Comparison of ENCODE assay signal across 10 mouse cellular contexts in genomic region chr11:74828404-74828931, GRCm38 (mm10). TPM values are rescaled to one million over a fixed set of nuclear protein-coding genes. Genes with fewer than 3 reads are reported as not detected.
DNase-seq lines count a peak whose midpoint lies in the region; ATAC-seq and TF ChIP-seq lines count a peak whose summit lies in the region.
"Had no signal": no experiment of that assay in that cellular context is flagged by ENCODE, and none has a peak within 500 bp of the region (broad histone marks: within the 10 kb centered on the region; RNA-seq: fewer than 3 reads in every experiment).

No protein-coding gene starts in this region.

- H3K4me2 ChIP-seq in forebrain, postnatal 0 days (ENCODE audit: low read depth), result no peak overlapping the region
- H3K4me2 ChIP-seq in forebrain, embryonic 16.5 days (ENCODE audit: low read length), result no peak overlapping the region
- H3K4me2 ChIP-seq in limb, embryonic 13.5 days (replicated peaks), result 0 out of 2 replicates have a peak overlapping the region, but pooled peaks have one; percentile 90
- H3K4me2 ChIP-seq in liver, embryonic 11.5 days, result peak overlapping the region; percentile 99

- no peak overlapping the region for H3K4me3 ChIP-seq in forebrain, postnatal 0 days (ENCODE audit: low read depth, low read length)
- no peak overlapping the region for H3K4me3 ChIP-seq in forebrain, embryonic 16.5 days (replicated peaks; ENCODE audit: low read length)
- H3K4me3 ChIP-seq in limb, embryonic 13.5 days, result no peak overlapping the region
- no peak overlapping the region for H3K4me3 ChIP-seq in limb, embryonic 10.5 days
- no peak overlapping the region for H3K4me3 ChIP-seq in liver, embryonic 11.5 days (ENCODE audit: low read depth, low read length)
- H3K4me3 ChIP-seq in thymus, adult 2 months (ENCODE audit: control insufficient read depth, insufficient read depth, low read length), result no peak overlapping the region

- 21% methylated on average over 2 of the region's 2 CpGs for WGBS in forebrain, postnatal 0 days
- 10% methylated on average over 2 of the region's 2 CpGs for WGBS in forebrain, embryonic 16.5 days
- WGBS in limb, embryonic 13.5 days, result 33% methylated on average over 2 of the region's 2 CpGs
- WGBS in limb, embryonic 10.5 days, result 22% methylated on average over 2 of the region's 2 CpGs
- 38% methylated on average over 2 of the region's 2 CpGs for WGBS in liver, embryonic 11.5 days
- WGBS in thymus, adult 2 months, result 84% methylated on average over 2 of the region's 2 CpGs

- no peaks in the 10 kb centered on the region for H3K9me3 ChIP-seq in forebrain, postnatal 0 days (ENCODE audit: low read length)
- H3K9me3 ChIP-seq in forebrain, embryonic 16.5 days (ENCODE audit: control insufficient read depth, low read length), result no peaks in the 10 kb centered on the region
- H3K9me3 ChIP-seq in limb, embryonic 13.5 days, result no peaks in the 10 kb centered on the region
- H3K9me3 ChIP-seq in limb, embryonic 10.5 days (replicated peaks), result no peaks in the 10 kb centered on the region
- no peaks in the 10 kb centered on the region for H3K9me3 ChIP-seq in liver, embryonic 11.5 days (ENCODE audit: control insufficient read depth, low read length)
- H3K9me3 ChIP-seq: embryonic facial prominence, embryonic 15.5 days; heart, embryonic 15.5 days had no signal

- no peaks in the 10 kb centered on the region for H3K27me3 ChIP-seq in forebrain, postnatal 0 days (ENCODE audit: insufficient read depth, low read length)
- H3K27me3 ChIP-seq in forebrain, embryonic 16.5 days (replicated peaks; ENCODE audit: control insufficient read depth, insufficient read depth, low read length), result no peaks in the 10 kb centered on the region
- peaks cover 7% of the 10 kb centered on the region for H3K27me3 ChIP-seq in limb, embryonic 13.5 days
- H3K27me3 ChIP-seq in limb, embryonic 10.5 days (ENCODE audit: low read depth, poor library complexity, severe bottlenecking), result peaks cover 13% of the 10 kb centered on the region; the same call in 1 of the 2 replicates
- no peaks in the 10 kb centered on the region for H3K27me3 ChIP-seq in liver, embryonic 11.5 days (replicated peaks; ENCODE audit: control insufficient read depth, insufficient read depth, low read length)
- H3K27me3 ChIP-seq in thymus, adult 2 months (ENCODE audit: control insufficient read depth, insufficient read depth, low read length), result no peaks in the 10 kb centered on the region
- H3K27me3 ChIP-seq: embryonic facial prominence, embryonic 15.5 days; heart, embryonic 15.5 days had no signal

- H3K9ac ChIP-seq in forebrain, postnatal 0 days, result no peak overlapping the region
- H3K9ac ChIP-seq in forebrain, embryonic 16.5 days (replicated peaks; ENCODE audit: low read depth, low read length), result no peak overlapping the region
- no peak overlapping the region for H3K9ac ChIP-seq in limb, embryonic 13.5 days
- no peak overlapping the region for H3K9ac ChIP-seq in liver, embryonic 11.5 days (ENCODE audit: low read depth, low read length)
- H3K9ac ChIP-seq: embryonic facial prominence, embryonic 15.5 days; heart, embryonic 15.5 days had no signal

- no peak overlapping the region for H3K27ac ChIP-seq in forebrain, postnatal 0 days (ENCODE audit: low read depth, low read length)
- H3K27ac ChIP-seq in forebrain, embryonic 16.5 days (ENCODE audit: low read length), result no peak overlapping the region
- H3K27ac ChIP-seq in limb, embryonic 13.5 days, result no peak overlapping the region
- H3K27ac ChIP-seq in limb, embryonic 10.5 days, result no peak overlapping the region
- H3K27ac ChIP-seq in liver, embryonic 11.5 days (ENCODE audit: low read depth, low read length), result no peak overlapping the region
- no peak overlapping the region for H3K27ac ChIP-seq in thymus, adult 2 months (ENCODE audit: control insufficient read depth, insufficient read depth, low read length)

- TF ChIP-seq CTCF in forebrain, postnatal 0 days (IDR thresholded peaks at IDR 0.05; ENCODE audit: low read depth), result peak; percentile 20; the same call in 1 of the 2 replicates
- TF ChIP-seq CTCF in thymus, adult 2 months (IDR thresholded peaks at IDR 0.05; ENCODE audit: borderline replicate concordance, control insufficient read depth, extremely low read depth, insufficient read depth, low read length, poor library complexity), result no peak

- H3K36me3 ChIP-seq in forebrain, postnatal 0 days (ENCODE audit: insufficient read depth), result no peaks in the 10 kb centered on the region
- no peaks in the 10 kb centered on the region for H3K36me3 ChIP-seq in forebrain, embryonic 16.5 days (ENCODE audit: control insufficient read depth, insufficient read depth)
- peaks cover 3% of the 10 kb centered on the region; the same call in 1 of the 2 replicates for H3K36me3 ChIP-seq in limb, embryonic 13.5 days
- peaks cover 9% of the 10 kb centered on the region for H3K36me3 ChIP-seq in limb, embryonic 10.5 days
- no peaks in the 10 kb centered on the region for H3K36me3 ChIP-seq in liver, embryonic 11.5 days (ENCODE audit: control insufficient read depth, insufficient read depth, low read length)
- no peaks in the 10 kb centered on the region for H3K36me3 ChIP-seq in thymus, adult 2 months (ENCODE audit: control insufficient read depth, insufficient read depth, low read length)
- H3K36me3 ChIP-seq: embryonic facial prominence, embryonic 15.5 days; heart, embryonic 15.5 days had no signal

- ATAC-seq in forebrain, postnatal 0 days, result no peak
- no peak for ATAC-seq in forebrain, embryonic 16.5 days
- no peak for ATAC-seq in limb, embryonic 13.5 days (ENCODE audit: low FRiP score, low read depth)
- ATAC-seq in liver, embryonic 11.5 days (replicated peaks; ENCODE audit: low FRiP score), result no peak

- H3K4me1 ChIP-seq in forebrain, postnatal 0 days (ENCODE audit: insufficient read depth), result peaks cover 8% of the 10 kb centered on the region; the same call in 1 of the 2 replicates
- H3K4me1 ChIP-seq in forebrain, embryonic 16.5 days (replicated peaks; ENCODE audit: control insufficient read depth, insufficient read depth, low read length), result peaks cover 17% of the 10 kb centered on the region
- H3K4me1 ChIP-seq in limb, embryonic 13.5 days, result peaks cover 30% of the 10 kb centered on the region
- peaks cover 34% of the 10 kb centered on the region for H3K4me1 ChIP-seq in limb, embryonic 10.5 days
- H3K4me1 ChIP-seq in liver, embryonic 11.5 days (replicated peaks; ENCODE audit: control insufficient read depth, insufficient read depth, low read length), result peaks cover 30% of the 10 kb centered on the region
- peaks cover 27% of the 10 kb centered on the region for H3K4me1 ChIP-seq in thymus, adult 2 months (replicated peaks; ENCODE audit: control insufficient read depth, insufficient read depth, low read length)

- DNase-seq in forebrain, postnatal 0 days, result no peak
- DNase-seq in limb, embryonic 10.5 days (ENCODE audit: low spot score), result no peak
- peak; percentile 73 to 74 for DNase-seq in B cell, adult 2 months
- no peak for DNase-seq in liver, embryonic 11.5 days (ENCODE audit: low spot score)
- no peak for DNase-seq in urinary bladder, adult 18-20 months (ENCODE audit: low spot score in 2 of 2)
- no peak for DNase-seq in thymus, adult 2 months

- no peak for TF ChIP-seq POLR2A in thymus, adult 2 months (IDR thresholded peaks at IDR 0.05; ENCODE audit: control insufficient read depth, extremely low read depth, insufficient read depth, low read length, poor library complexity)

RNA-seq across cellular contexts. Expression of gene Mnt, which starts 2.3 kb away (rescaled TPM):
- total RNA-seq in forebrain, postnatal 0 days (2014; rRNA removed), result 14.2 and 15.9 TPM in 2 replicates
- polyA plus RNA-seq in forebrain, postnatal 0 days (2015; fragmentation: Nextera tagmentation; extraction: Ambion mirVana), result 6.8 and 8.1 TPM in 2 replicates
- polyA plus RNA-seq in forebrain, embryonic 16.5 days (2015; fragmentation: Nextera tagmentation; extraction: Ambion mirVana), result 8.6 and 9.2 TPM in 2 replicates
- polyA plus RNA-seq in limb, embryonic 13.5 days (2015; fragmentation: Nextera tagmentation; extraction: Ambion mirVana), result 5.3 and 5.8 TPM in 2 replicates
- polyA plus RNA-seq in limb, embryonic 10.5 days (2016; fragmentation: Nextera tagmentation; extraction: Ambion mirVana), result 4.8 and 5.7 TPM in 2 replicates
- 3.5 and 3.9 TPM in 2 replicates for polyA plus RNA-seq in liver, embryonic 11.5 days (2014; fragmentation: Nextera tagmentation; extraction: Ambion mirVana)
- polyA plus RNA-seq in thymus, adult 2 months (2012; rRNA removed), result 39.9 and 48.4 TPM in 2 replicates

RNA-seq across cellular contexts. Expression of gene Mettl16, which starts 57.8 kb away (rescaled TPM):
- 18.7 and 19.9 TPM in 2 replicates for total RNA-seq in forebrain, postnatal 0 days (2014; rRNA removed)
- polyA plus RNA-seq in forebrain, postnatal 0 days (2015; fragmentation: Nextera tagmentation; extraction: Ambion mirVana), result 17.5 and 22.0 TPM in 2 replicates
- 57.5 and 58.7 TPM in 2 replicates for polyA plus RNA-seq in forebrain, embryonic 16.5 days (2015; fragmentation: Nextera tagmentation; extraction: Ambion mirVana)
- polyA plus RNA-seq in limb, embryonic 13.5 days (2015; fragmentation: Nextera tagmentation; extraction: Ambion mirVana), result 56.6 and 61.1 TPM in 2 replicates
- polyA plus RNA-seq in limb, embryonic 10.5 days (2016; fragmentation: Nextera tagmentation; extraction: Ambion mirVana), result 72.4 and 73.2 TPM in 2 replicates
- polyA plus RNA-seq in liver, embryonic 11.5 days (2014; fragmentation: Nextera tagmentation; extraction: Ambion mirVana), result 57.7 and 63.0 TPM in 2 replicates
- 3.2 and 5.3 TPM in 2 replicates for polyA plus RNA-seq in thymus, adult 2 months (2012; rRNA removed)

Comparison
In these comparisons a context has a peak if more than half of its experiments do, and no peak if none do; other contexts are left out.
1. DNase-seq: peak in B cell, adult 2 months (2 of 2); none in forebrain, postnatal 0 days (single experiment), limb, embryonic 10.5 days (single experiment), liver, embryonic 11.5 days (single experiment), urinary bladder, adult 18-20 months (0 of 2) and thymus, adult 2 months (single experiment).
2. H3K4me2 ChIP-seq: peak in limb, embryonic 13.5 days (single experiment) and liver, embryonic 11.5 days (single experiment); none in forebrain, postnatal 0 days (single experiment) and forebrain, embryonic 16.5 days (single experiment).